Mouse (Mus musculus) cerebellum, postnatal 25 days (tissue): Measurements from ENCODE around the gene Ptges2.

ENCODE experiments used
- DNase-seq, 2 experiments: peaks; one replicate each; pipeline ENCODE4 v3.0.0; 2021; ENCODE audit warnings: mixed read lengths in 2 of 2

Gene Ptges2

GRCm38 (mm10) chr2:32375317-32375940 lies 20.3 kb upstream of the Ptges2 start:
- no peak for DNase-seq

- DNase-seq: no peak
Measured at GRCm38 (mm10) chr2:32376963-32377362, 18.7 kb upstream of the Ptges2 start.

GRCm38 (mm10) chr2:32380001-32380500 lies 15.6 kb upstream of the Ptges2 start:
- DNase-seq: peak in 1 of 2 experiments; percentile 37

GRCm38 (mm10) chr2:32381141-32381774 lies 14.4 kb upstream of the Ptges2 start:
- no peak for DNase-seq

GRCm38 (mm10) chr2:32381775-32382223 lies 13.9 kb upstream of the Ptges2 start, which contains the start of gene 1110008P14Rik:
Gene 1110008P14Rik (minus strand): TSS chr2:32381938.
- peak; percentile 95 to 99 for DNase-seq

- DNase-seq: no peak
Measured at GRCm38 (mm10) chr2:32382689-32383088, 13.0 kb upstream of the Ptges2 start.

GRCm38 (mm10) chr2:32387706-32388490 lies 7.8 kb upstream of the Ptges2 start, which contains the start of gene Lcn2:
Gene Lcn2 (minus strand): TSS chr2:32388252.
- DNase-seq: no peak

- no peak for DNase-seq
Measured at GRCm38 (mm10) chr2:32389157-32389556, 6.5 kb upstream of the Ptges2 start.

- no peak for DNase-seq
Measured at GRCm38 (mm10) chr2:32390871-32391270, 4.8 kb upstream of the Ptges2 start.

- DNase-seq: peak in 1 of 2 experiments; percentile 35
Measured at GRCm38 (mm10) chr2:32392063-32392462, 3.6 kb upstream of the Ptges2 start.

- peak in 1 of 2 experiments; percentile 52 for DNase-seq
Measured at GRCm38 (mm10) chr2:32394973-32395372, 723 bp upstream of the Ptges2 start.

- DNase-seq: peak; percentile 91 to 93
Measured at GRCm38 (mm10) chr2:32395946-32396621, 388 bp downstream of the Ptges2 start.

- DNase-seq: peak in 1 of 2 experiments; percentile 38
Measured at GRCm38 (mm10) chr2:32396695-32397094, 999 bp downstream of the Ptges2 start.

- peak; percentile 95 to 97 for DNase-seq
Measured at GRCm38 (mm10) chr2:32404663-32405062, 9.0 kb downstream of the Ptges2 start.

- no peak for DNase-seq
Measured at GRCm38 (mm10) chr2:32407144-32407824, 11.6 kb downstream of the Ptges2 start.

GRCm38 (mm10) chr2:32408429-32409424 lies 13.0 kb downstream of the Ptges2 start:
- no peak for DNase-seq

GRCm38 (mm10) chr2:32411407-32411806 lies 15.7 kb downstream of the Ptges2 start:
- DNase-seq: no peak

GRCm38 (mm10) chr2:32412742-32413531 lies 17.2 kb downstream of the Ptges2 start:
- no peak for DNase-seq

GRCm38 (mm10) chr2:32413936-32414335 lies 18.2 kb downstream of the Ptges2 start:
- DNase-seq: no peak

GRCm38 (mm10) chr2:32415801-32416200 lies 20.1 kb downstream of the Ptges2 start:
- DNase-seq: no peak
